Mouse (Mus musculus) embryonic fibroblast, embryonic 13.5 days (primary cell): ENCODE measurements around the gene Plekhm2.

Source experiments
- CTCF ChIP-seq: IDR thresholded peaks from 2 replicates; pipeline ENCODE4 v1.5.1; 2011; ENCODE audit warnings: mild to moderate bottlenecking, control low read depth, low read length, moderate library complexity, borderline replicate concordance; ENCODE audit not compliant: insufficient read depth
- POLR2A ChIP-seq: IDR thresholded peaks from 2 replicates; pipeline ENCODE4 v1.6.1; 2011; ENCODE audit warnings: low read depth, mild to moderate bottlenecking, control low read depth, low read length, moderate library complexity

DNA sequence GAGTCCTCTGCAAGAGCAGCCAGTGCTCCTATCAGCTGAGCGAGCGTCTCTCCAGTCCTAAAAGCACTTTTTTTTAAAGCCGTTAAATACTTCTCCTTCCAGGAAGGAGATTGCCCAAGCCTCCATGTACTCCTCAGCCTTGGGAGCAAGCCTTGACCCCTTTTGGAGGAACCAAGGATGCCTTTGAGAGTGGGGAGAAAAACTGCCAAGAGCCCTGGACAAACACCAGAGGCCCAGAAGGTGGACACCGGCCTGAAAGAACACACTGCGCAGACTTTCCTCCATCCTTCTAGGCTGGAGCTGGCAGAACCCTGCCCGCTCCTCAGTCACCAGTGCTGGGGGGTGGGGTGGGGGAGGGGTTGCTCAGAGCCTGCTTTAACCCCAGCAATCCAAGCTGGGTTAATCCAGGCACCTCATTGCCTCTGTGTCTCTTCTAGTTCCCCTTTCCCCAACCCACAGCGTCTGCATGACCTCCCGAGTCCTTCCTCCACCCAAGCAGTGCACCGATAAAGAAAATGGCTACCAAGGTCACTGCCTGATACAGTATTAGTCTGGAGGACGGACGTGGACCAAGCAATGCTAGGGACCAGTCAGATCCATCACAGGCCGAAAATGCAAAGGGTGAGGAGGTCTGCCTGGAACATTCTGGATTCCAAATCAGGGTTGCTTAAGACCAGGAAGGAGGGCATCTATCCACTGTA is 8.6 kb downstream of the Plekhm2 start:
- no peak for TF ChIP-seq CTCF
- no peak for TF ChIP-seq POLR2A
